Mouse (Mus musculus) ovary, adult 18-20 months (tissue): ENCODE measurements around the gene Mesp2.

Experiments used
- DNase-seq: peaks from one replicate; pipeline ENCODE4 v3.0.0; 2022; ENCODE audit warnings: low spot score, mixed read lengths

Gene Mesp2

GRCm38 (mm10) chr7:79861794-79862193 is 51.3 kb downstream of the Mesp2 start:
- no peak for DNase-seq
